Mouse (Mus musculus): Measurements from ENCODE around the gene Rab4a.

Gene Rab4a

DNA sequence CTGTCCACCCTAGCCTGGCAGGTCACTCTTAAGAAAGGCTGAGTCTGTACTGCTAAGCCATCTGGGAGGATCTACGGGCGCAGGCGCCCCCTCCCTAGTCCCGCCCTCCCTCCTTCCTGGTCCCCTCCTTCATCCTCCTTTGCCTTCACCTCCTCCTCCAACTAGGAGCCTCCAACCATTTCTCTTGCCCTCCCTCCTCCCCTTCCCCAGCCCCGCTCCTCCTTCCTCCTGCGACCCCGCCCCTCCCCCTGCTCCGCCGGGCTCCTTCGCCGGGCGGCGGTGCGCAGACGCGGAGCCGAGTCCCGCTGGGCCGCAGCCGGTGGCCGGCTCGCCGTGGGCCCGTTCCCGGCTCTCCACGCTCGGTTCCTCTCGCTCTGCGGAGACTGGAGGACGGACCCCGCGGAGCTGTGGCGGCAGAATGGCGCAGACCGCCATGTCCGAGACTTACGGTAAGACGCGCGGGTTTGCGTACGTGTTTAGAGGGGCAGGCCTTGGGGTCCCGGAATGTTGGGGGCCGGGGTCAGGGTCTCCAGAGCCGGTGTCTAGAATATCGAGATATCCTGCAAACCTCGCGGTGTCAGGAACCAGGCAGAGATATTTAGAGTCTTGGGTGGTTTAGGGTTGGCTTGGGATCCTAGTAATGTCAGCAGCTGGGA is at the start of gene Rab4a:
Rab4a (plus strand) TSS at position 268 of the 656 bp plus-strand sequence.
- in situ Hi-C loops (cut with MboI, MseI): no loop called here

DNA sequence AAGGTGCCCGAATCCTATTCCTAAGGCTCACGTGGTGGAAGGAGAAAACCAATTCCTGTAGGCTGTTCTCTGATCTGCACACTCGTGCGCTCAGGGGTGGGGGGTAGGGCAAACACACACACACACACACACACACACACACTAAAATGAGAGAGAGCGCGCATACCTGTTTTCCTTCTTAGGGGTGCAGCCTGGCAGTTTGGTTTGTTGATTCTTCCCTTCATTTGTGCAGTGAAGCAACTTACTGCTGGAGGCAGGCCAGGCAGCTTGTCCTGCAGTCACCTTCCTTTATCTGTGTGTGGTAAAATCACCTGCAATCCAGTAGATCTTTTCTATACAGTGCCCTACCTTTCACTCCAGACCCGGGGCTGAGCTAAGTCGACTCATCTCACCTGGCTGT is 48.9 kb upstream of the Rab4a start:
- in situ Hi-C loops (cut with MboI, MseI): no loop called here

DNA sequence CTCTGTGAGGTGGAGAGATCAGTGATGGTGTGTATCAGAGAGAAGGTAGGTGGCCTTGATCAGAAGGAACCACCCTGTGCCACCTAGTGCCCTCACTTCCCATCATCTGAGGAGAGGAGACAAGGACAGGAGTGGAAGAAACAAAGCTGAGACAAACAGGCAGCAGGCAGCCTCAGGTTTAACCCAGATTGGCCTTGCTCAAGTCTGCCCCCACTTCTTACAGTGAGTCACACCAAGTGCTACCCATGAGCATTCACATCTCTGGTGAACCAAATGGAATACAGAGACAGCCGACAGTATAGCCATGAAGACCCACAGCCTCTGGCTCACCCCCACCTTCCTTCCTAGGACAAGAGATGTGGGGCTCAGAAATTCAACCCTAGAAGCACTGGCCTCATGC is 46.9 kb upstream of the Rab4a start:
- in situ Hi-C loops (cut with MboI, MseI): no loop called here

DNA sequence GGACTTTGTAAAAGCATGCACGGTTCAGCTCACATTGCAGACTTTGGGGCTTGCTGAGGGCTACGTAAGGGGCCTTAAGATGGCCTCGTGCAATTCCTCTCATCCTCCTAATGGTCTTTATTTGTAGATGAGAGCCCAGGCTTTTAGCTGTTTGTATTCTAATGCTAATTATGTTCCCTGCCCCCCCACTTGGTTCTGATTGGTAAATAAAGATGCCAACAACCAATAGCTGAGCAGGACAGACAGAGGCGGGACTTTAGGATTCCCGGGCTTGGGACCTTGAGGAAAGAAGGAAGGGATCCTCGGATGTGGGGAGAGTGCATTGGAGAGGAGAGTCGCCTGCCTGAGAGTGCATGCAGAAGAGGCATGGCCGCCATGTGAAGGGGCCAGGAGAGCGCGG is 45.9 kb upstream of the Rab4a start:
- in situ Hi-C loops (cut with MboI, MseI): loop anchor here in 1 of 2 experiments (10.0 kb wide), 1 partner anchor 105 kb away; the partner anchor contains the start of gene Rhou

DNA sequence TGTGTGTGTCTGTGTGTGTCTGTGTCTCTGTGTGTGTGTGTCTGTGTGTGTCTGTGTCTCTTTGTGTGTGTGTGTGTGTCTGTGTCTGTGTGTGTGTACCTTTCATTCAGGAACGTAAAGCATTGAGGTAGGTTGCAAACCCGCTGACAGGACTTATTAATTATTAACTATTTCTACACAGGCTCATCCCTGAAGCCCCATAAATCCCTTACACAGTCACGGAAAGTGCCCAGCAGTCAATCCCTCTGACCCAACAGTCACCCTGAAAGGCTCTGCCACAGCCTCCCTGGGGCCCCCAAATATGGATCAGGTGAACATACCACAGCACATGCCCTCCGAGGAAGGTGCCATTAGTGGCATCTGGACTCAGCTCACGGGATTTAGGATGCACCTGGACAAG is 45.2 kb upstream of the Rab4a start:
- in situ Hi-C loops (cut with MboI, MseI): loop anchor here in 1 of 2 experiments (10.0 kb wide), 1 partner anchor 106 kb away; the partner anchor contains the start of gene Rhou

DNA sequence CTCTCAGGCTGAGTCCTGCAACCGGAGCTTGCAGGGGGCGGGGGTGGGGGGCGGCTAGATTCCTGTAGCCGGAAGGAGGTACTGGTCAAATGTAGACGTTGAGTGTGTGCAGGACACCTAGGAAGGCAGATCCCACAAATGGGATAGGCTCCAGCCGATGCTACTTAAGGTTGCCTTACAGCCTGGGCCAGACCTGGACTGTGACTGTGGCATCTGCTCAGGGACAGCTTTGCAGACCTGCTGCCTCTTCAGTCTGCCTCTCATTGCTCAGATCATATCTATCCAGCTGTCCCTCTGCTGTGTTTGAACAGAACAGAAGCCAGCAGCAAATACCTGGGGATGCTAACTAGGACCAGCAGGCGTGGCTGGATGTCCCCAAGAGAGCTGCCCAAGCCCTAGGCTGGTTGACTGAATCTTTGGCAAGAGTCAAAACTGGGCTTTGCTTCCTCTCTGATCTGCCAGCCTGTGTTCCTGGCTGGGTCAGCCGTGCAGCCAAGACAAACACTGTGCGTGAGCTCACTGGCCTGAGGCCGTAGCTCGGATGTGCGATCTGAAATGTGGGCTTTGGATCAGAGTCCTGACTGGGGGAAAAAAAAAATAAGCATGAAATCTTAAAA is 44.4 kb upstream of the Rab4a start:
- in situ Hi-C loops (cut with MboI, MseI): loop anchor here in 1 of 2 experiments (10.0 kb wide), 1 partner anchor 107 kb away; the partner anchor contains the start of gene Rhou

DNA sequence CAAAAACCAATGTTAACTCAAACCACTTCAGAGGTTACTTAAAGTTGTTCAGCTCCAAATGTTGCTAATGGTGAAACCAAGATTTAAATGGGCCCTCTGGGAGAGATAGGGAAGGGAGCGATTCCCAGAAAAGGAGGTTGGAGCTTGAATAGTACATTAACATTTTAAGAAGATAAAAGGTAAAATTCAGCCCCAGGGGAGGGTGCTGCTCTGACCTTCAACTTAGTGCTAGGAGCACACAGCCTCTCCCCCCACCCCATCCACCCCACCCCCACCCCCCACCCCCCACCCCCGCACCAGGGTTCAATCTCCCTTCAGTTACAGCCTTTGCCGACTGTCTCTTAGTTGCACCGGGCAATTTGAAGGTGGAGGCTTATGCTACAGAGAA is 43.9 kb upstream of the Rab4a start:
- in situ Hi-C loops (cut with MboI, MseI): loop anchor here in 1 of 2 experiments (10.0 kb wide), 1 partner anchor 107 kb away; the partner anchor contains the start of gene Rhou

DNA sequence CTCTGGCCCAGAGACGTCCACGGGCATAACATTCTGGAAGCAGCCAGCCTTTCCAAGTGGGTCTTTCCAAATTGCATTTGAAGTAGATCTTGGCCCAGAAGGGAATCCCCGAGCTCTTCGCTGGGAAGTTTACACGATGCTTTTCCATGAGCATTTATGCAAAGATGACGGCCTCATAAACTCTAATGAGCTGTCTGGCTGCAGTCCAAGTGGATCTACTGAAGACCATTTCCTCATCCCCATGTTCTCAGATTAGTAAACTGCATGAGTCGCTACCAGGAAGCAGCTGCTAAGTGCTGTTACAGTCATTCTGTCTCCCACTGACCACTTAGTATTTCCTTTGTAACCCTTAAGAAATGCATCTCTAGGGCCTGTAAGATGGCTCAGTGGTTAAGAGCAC is 42.4 kb upstream of the Rab4a start:
- in situ Hi-C loops (cut with MboI, MseI): loop anchor here in 1 of 2 experiments (10.0 kb wide), 1 partner anchor 109 kb away; the partner anchor contains the start of gene Rhou

DNA sequence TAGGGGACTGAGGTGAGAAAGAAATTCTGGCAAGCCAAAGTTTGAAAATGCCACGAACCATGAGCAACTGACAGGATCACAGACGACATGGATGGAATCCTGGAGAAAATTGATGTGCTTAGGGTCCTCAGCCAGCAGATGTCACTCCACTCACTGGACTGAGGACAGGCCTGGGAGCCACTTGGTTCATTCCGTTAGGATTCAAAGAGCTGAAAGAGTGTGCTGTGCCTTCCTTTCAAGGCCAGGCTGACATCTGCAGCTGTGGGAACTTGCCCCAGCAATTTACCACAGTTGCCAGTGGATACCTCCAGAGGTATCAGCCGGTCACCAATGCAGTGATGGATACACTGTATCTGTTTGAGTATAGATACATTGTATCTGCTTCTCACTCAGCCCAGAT is 41.1 kb upstream of the Rab4a start:
- in situ Hi-C loops (cut with MboI, MseI): loop anchor here in 1 of 2 experiments (10.0 kb wide), 1 partner anchor 110 kb away; the partner anchor contains the start of gene Rhou

DNA sequence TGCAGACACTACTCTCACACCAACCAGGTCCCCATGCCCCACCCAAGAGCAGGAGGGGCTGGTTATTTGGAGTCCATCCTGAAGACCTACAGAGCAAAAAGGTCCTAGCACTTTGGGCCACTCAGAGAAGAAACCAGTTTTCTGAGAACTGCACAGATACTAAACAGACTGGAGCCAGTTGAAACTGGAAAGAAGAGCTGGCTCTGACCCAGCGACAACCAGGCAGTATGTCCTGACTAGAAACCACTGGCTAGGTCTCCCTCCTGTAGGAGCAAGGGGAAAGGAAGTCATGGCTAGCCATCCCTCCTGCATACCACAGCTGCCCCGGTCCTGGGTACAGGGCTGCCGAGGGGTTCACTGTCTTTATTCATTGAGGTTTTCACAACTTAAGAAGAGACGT is 39.3 kb upstream of the Rab4a start:
- in situ Hi-C loops (cut with MboI, MseI): loop anchor here in 1 of 2 experiments (10.0 kb wide), 1 partner anchor 112 kb away; the partner anchor contains the start of gene Rhou

DNA sequence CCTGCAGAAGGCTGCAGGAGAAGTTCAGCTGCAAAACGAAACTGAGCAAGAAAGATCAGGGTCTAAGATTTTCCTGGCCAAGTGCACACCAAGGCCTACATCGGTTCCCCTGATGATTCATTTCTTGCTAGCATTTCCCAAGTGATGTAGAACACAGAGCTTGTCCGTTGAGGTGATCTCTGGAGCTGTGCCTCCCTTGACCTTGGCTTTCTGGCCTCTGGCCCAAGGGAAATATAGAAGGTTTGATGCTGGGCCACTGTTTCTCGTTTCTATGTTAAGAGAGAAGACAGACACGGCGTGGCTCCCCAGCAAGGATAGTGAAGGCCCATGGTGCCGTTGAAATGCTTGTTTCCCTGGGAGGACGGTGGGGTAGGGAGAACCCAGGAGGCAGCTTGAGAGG is 37.9 kb upstream of the Rab4a start:
- in situ Hi-C loops (cut with MboI, MseI): loop anchor here in 1 of 2 experiments (10.0 kb wide), 1 partner anchor 113 kb away; the partner anchor contains the start of gene Rhou

DNA sequence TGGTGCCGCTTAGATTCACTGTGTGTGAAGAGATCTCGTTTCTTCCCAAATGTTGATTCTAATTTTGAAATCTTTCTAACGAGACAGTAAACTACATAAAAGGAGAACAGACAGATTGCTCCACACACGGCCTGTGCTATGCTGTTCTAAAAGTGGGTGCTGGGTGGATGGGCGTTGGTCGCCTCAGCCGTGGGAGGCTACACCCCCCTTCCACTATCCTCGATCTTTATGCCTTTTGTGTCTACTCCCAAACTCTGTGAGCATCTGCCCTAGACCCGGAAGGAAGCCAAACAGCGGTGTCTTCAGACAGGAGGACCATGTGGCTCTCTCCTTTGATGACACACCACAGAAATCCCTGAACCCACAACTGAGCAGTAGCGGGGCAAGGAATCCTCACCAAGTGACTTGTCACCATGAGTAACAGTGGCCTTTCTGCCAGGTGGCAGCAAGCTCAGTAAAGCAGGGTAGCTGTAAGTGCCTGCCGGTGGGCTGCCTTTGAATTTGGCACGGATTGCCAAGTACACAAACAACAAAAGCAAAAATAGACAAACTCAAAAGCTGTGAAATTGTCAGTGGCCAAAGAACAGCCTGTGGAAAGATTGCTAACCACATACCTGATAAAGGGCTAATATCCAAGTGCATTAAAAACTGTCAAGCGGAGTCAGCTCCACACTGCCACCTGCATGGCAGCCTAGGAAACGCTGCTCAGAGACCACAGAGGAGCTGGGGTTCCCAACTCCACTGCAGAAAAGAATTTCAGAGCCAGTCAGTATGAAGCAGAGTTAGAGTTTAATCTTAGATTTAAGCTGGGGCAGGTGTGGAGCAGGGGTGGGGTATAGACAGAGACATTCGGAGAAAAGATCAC is 37.1 kb upstream of the Rab4a start:
- in situ Hi-C loops (cut with MboI, MseI): loop anchor here in 1 of 2 experiments (10.0 kb wide), 1 partner anchor 114 kb away; the partner anchor contains the start of gene Rhou

DNA sequence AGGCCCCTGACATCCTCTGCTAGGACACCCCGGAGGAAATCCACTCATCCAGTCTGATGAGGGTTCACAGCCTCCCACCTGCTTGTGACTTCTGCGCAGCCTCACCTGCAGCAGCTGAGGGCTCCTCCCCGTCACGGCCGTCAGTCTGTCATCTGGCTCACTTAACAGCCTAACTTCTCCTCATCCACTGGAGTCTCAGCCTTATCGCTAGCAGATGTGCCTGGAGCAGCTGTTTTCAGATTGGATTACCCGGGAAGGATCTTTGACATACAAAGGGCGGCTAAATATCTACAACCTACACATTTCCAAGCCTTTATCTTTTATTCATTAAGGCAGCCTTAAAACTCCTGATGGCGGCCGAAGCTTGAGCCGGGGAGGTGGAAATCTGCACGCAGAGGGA is 32.3 kb upstream of the Rab4a start:
- in situ Hi-C loops (cut with MboI, MseI): no loop called here

DNA sequence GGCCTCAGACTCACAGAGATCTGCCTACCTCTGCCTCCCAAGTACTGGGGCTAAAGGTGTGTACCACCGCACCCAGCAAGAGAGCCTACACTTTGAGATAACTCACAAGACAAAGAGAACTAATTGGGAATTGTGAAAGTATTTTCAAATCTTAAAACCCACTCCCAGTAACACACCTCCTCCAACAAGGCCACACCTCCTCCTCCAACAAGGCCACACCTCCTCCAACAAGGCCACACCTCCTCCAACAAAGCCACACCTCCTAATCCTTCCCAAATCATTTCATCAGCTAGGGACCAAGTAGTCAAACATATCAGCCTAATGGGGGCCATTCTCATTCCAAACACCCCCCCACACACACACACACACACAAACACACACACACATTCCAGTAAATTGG is 31.3 kb upstream of the Rab4a start:
- in situ Hi-C loops (cut with MboI, MseI): no loop called here

DNA sequence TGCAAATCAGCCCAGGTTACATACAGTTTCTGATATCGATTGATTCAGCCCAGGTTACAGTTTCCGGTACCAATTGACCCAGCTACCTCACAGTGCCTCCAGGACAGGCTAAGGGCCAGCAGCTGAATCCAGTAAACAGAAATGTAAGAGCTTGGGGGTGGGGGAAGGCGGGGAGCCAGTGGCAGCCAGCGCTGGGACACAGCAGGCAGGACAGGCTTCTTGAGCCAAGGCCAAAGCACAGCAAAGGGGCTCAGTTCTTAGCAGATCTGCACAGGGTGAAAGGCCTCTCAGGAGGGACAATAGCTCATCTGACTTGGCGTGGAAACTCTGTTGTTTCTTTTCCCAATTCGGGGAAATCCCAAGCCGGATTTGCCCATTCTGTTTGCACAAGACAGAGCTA is 28.5 kb upstream of the Rab4a start:
- in situ Hi-C loops (cut with MboI, MseI): loop anchor here in 1 of 2 experiments (5.0 kb wide), 1 partner anchor 115 kb away; no protein-coding TSS in a partner anchor

DNA sequence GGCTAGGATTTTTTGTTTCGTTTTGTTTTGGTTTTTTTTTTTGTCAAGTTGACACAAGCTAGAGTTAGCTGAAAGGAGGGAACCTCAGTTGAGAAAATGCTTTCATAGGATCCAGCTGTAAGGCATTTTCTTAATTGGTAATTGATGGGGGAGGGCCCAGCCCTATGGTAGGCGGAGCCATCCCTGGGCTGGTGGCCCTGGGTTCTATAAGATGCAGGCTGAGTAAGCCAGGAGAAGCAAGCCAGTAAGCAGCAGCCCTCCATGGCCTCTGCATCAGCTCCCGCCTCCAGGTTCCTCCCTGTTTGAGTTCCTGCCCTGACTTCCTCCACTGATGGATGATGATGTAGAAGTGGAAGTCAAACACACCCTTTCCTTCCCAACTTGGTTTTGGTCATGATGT is 25.3 kb upstream of the Rab4a start:
- in situ Hi-C loops (cut with MboI, MseI): no loop called here

DNA sequence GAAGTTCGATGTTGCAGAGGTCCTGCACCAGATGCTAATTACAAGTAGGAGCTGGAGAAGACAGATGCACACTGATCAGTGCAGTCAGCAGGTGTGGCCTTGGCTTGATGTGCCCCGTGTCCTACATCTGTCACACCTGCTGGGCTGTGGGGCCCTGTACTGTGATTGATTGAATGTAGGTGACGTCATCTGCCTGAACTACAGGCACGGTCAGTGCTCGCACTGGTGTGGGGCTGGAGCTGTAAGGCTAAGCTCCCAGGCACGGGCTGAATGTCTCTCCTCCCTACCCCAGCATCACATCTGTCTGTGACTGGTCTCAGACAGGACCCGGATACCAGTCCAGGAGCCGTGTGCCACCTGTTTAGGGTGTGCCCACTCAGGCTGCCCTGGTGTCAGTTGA is 24.5 kb upstream of the Rab4a start:
- in situ Hi-C loops (cut with MboI, MseI): no loop called here

DNA sequence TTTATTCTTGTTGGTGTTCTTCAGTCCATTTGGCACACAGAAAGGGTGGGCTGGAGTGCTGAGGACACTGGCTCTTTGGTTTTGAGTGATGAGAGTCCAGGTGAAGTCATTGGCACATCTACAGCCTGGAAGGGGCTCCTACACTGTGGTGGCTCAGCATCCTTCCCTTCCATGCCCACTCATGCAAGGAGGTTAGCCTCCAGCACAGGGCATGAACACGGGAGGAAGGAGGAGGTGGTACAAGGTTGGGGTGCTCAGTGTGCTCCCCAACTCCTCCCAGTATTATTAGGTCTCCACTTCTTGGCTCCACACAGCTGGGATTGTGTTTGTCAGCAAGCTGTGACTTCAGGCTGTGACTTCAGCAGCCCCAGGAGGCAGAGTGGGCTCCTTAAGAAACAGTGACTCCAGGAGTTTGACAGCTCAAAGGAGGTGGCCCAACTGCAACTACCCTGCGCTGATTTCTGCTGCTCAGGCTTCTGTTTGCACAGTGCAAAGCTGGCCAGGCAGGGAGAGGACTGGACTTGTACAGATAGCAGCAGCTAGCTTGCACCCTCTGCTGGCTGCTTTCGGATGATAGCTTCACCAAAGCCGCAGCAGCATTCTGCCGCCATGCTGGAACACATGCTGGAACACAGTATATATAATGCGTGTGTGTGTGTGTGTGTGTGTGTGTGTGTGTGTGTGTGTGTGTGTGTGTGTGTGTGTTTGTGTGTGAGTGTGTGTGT is 22.1 kb upstream of the Rab4a start:
- in situ Hi-C loops (cut with MboI, MseI): no loop called here

DNA sequence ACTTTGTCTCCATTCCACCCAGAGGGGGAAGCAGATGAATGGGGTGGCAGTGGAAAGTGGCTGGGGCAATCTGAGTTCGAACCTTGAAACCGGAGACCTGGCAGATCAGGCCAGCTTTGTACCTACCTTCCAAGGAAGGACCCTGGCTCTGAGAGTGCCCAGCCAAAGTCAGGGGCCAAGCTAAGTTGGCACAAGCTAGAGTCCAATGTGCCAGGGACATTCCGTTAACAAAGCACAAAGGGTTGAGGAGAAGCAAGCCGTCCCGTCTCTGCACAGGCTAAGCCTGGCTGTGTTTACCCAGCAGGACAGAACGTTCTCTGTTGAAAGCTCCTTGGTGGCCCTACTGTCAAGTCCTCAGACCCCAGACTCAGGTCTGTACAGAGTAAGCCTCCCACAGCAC is 19.6 kb upstream of the Rab4a start:
- in situ Hi-C loops (cut with MboI, MseI): no loop called here

DNA sequence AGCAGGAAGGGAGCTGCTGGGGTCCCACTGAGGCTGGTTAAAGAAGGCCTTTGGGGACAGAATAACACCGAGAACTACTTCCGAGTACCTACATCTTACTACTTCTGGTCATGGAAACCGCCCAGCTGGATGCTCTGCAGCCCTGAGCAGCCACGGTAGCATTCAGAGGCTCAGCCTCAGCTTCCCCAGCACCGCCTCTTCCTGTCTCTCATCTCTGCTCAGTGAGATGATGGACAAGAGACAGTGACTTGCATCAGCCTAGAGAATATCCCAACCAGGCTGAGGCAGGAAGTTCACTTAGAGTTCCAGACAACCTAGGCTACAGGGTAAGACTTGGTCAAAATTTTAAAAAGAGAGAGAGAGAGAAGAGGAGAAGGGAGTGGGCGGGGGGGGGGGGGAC is 19.1 kb upstream of the Rab4a start:
- in situ Hi-C loops (cut with MboI, MseI): no loop called here

Measured in T-helper 17 cell (primary cell).